Mouse (Mus musculus) adipose tissue, adult 10 weeks (tissue): ENCODE results near the gene Gm33543. TPM values are rescaled to one million over a fixed set of nuclear protein-coding genes. Genes with fewer than 3 reads are reported as not detected.

Experiments used
- polyA plus RNA-seq: library from polyadenylated mRNA; stranded (reverse); fragments of 350-450 nt; fragmentation: Illumina TruSeq; extraction: RNeasy Lipid Tissue Mini Kit (QIAGEN cat#74804); gene quantifications from one replicate; pipeline ENCODE4 v1.2.3, GENCODE M21; 2014; ENCODE audit warnings: low read depth, low replicate concordance

The Gm33543 gene
- 0.86 TPM for polyA plus RNA-seq

DNA sequence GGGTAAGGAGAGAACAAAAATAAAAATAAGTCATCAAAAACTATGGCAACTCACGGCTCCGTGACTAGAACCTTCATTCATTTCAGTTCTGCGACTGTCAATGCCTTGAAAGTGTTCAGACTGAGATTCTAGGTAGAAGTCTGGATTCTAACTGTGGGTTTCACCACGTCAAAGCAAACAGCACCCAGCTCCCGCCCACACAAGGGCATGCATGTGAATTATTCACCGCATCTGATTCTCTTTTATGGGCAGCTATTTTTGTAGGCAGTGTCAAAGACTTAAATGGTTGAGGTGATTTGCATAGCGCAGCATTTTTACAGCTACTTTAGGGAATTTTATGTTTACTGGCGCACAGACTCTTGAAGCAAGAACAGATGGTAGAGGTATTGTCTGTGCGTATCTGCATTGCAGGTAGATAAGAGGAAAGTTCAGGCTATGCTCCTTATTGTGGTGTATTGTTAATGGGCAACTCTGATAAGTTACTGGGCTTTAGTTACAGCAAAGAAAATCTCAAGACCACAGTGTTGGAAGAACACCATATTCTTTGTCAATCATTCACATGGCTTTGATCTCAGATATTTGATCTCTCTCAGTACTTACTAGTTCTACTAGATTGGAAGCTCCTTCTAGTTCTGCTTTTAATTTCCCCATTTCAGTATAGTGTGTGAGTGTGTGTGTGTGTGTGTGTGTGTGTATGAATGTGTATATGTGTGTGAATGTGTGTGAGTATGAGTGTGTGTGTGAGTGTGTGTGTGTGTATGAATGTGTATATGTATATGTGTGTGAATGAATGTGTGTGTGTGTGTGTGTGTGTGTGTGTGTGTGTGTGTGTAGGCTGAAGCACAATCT is at the start of gene Gm33543:
TSS of gene Gm33543 (minus strand) at position 142 of the 849 bp plus-strand sequence.

Other genes starting within 250 kb of the Gm33543 start
- not detected for gene Anapc15-ps, start 169.5 kb downstream of the Gm33543 start, polyA plus RNA-seq
- gene Eea1, start 97.7 kb upstream of the Gm33543 start, polyA plus RNA-seq: 11.7 TPM